Mouse (Mus musculus): Measurements from ENCODE around the gene Dnase2a. TPM values are rescaled to one million over a fixed set of nuclear protein-coding genes. Genes with fewer than 3 reads are reported as not detected.

The Dnase2a gene
- total and polyA plus RNA-seq, 3 experiments, result 53.7 to 83.4 TPM; not detected in 1

- peaks cover 0 to 11% of the 10 kb centered on the region in 2 experiments; a peak in 2 of 4 replicates for H3K36me3 ChIP-seq (ENCODE audit: control insufficient read depth in 1 of 2, insufficient read depth in 2 of 2, low read length in 2 of 2)
- H3K4me1 ChIP-seq (ENCODE audit: control insufficient read depth in 1 of 2, insufficient read depth in 2 of 2, low read length in 2 of 2), result peaks cover 0 to 13% of the 10 kb centered on the region in 2 experiments; a peak in 3 of 4 replicates
- no peak for DNase-seq (ENCODE audit: low read depth, low spot score)
- H3K27me3 ChIP-seq (ENCODE audit: control insufficient read depth in 1 of 2, insufficient read depth in 2 of 2, low read length in 2 of 2), result no peaks in the 10 kb centered on the region
- no peak overlapping the region for H3K27ac ChIP-seq (ENCODE audit: control insufficient read depth, low read depth, low read length)
- TF ChIP-seq POLR2AphosphoS2 (IDR thresholded peaks at IDR 0.05; ENCODE audit: low read length) (0 out of 2 replicates have a peak, but pooled peaks have one; percentile 12), E2F4 (IDR thresholded peaks at IDR 0.05; ENCODE audit: borderline replicate concordance, low read depth, low read length) (no peak)
- H3K9me3 ChIP-seq (replicated peaks; ENCODE audit: insufficient read depth, low read length), result no peaks in the 10 kb centered on the region
- peaks cover 12% of the 10 kb centered on the region for H3K79me2 ChIP-seq (ENCODE audit: control insufficient read depth, insufficient read depth, low read length, poor library complexity)
- no peak overlapping the region for H3K9ac ChIP-seq (ENCODE audit: control insufficient read depth, low read depth, low read length, poor library complexity, severe bottlenecking)
- no peak overlapping the region for H3K4me3 ChIP-seq (ENCODE audit: control insufficient read depth in 1 of 2, insufficient read depth in 1 of 2, low read depth in 2 of 2, low read length in 2 of 2)
Observed at GRCm38 (mm10) chr8:84917781-84918180, 9.4 kb downstream of the Dnase2a start.

DNA sequence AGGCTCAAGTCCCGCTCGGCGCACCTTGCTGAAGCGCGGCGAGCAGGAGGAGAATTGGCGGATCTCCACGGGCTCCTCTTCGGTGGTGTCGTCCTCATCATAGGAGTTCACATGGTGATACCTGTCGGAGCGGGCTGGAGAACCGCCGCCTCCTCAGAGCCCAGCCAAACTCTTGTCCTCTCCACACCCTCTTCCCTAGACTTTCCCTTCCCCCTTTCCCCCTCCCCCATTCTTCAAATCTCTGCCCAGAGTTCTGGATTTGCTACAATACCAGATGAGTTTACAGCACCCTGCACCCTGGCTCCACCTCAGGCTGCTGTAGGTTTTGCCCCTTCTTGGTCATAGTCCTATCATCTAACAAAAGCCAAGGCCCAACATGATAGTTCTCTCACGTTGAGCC lies 10.3 kb downstream of the Dnase2a start:
- Histone ChIP-seq H3K4me3 (ENCODE audit: control insufficient read depth in 1 of 2, insufficient read depth in 1 of 2, low read depth in 2 of 2, low read length in 2 of 2) (no peak overlapping the region), H3K4me1 (ENCODE audit: control insufficient read depth in 1 of 2, insufficient read depth in 2 of 2, low read length in 2 of 2) (peaks cover 0 to 15% of the 10 kb centered on the region in 2 experiments; a peak in 3 of 4 replicates), H3K27ac (ENCODE audit: control insufficient read depth, low read depth, low read length) (no peak overlapping the region), H3K9ac (ENCODE audit: control insufficient read depth, low read depth, low read length, poor library complexity, severe bottlenecking) (no peak overlapping the region), H3K27me3 (ENCODE audit: control insufficient read depth in 1 of 2, insufficient read depth in 2 of 2, low read length in 2 of 2) (no peaks in the 10 kb centered on the region), H3K9me3 (replicated peaks; ENCODE audit: insufficient read depth, low read length) (no peaks in the 10 kb centered on the region), H3K79me2 (ENCODE audit: control insufficient read depth, insufficient read depth, low read length, poor library complexity) (peaks cover 12% of the 10 kb centered on the region), H3K36me3 (ENCODE audit: control insufficient read depth in 1 of 2, insufficient read depth in 2 of 2, low read length in 2 of 2) (peaks cover 0 to 13% of the 10 kb centered on the region in 2 experiments; a peak in 2 of 4 replicates)
- TF ChIP-seq BHLHE40 (IDR thresholded peaks at IDR 0.05; ENCODE audit: borderline replicate concordance, low read depth, low read length) (no peak), EP300 (IDR thresholded peaks at IDR 0.05; ENCODE audit: low read depth in 1 of 2, low read length in 2 of 2) (no peak), NRF1 (IDR thresholded peaks at IDR 0.05; ENCODE audit: insufficient read depth, low read depth, low read length, poor library complexity, severe bottlenecking) (no peak), ZC3H11A (IDR thresholded peaks at IDR 0.05; ENCODE audit: low read depth, low read length) (no peak), ETS1 (IDR thresholded peaks at IDR 0.05; ENCODE audit: low read depth, low read length) (no peak), POLR2AphosphoS2 (IDR thresholded peaks at IDR 0.05; ENCODE audit: low read length) (no peak), UBTF (IDR thresholded peaks at IDR 0.05; ENCODE audit: borderline replicate concordance, insufficient read depth, low read depth, low read length) (no peak), GABPA (IDR thresholded peaks at IDR 0.05; ENCODE audit: low read depth, low read length) (no peak), RAD21 (IDR thresholded peaks at IDR 0.05; ENCODE audit: low read depth, low read length) (no peak), MAFK (IDR thresholded peaks at IDR 0.05; ENCODE audit: borderline replicate concordance, low read depth, low read length) (no peak), CTCF (IDR thresholded peaks at IDR 0.05 in 2 of 3, conservative IDR thresholded peaks at IDR 0.05 in 1 of 3; ENCODE audit: control insufficient read depth in 1 of 3, insufficient read depth in 1 of 3, low read depth in 2 of 3, low read length in 3 of 3, poor library complexity in 1 of 3, severe bottlenecking in 1 of 3) (no peak), ZKSCAN1 (IDR thresholded peaks at IDR 0.05; ENCODE audit: low read depth, low read length) (no peak), MEF2A (IDR thresholded peaks at IDR 0.05; ENCODE audit: extremely low read depth, insufficient replicate concordance, low read depth, low read length, poor library complexity, severe bottlenecking) (no peak), MAX (IDR thresholded peaks at IDR 0.05; ENCODE audit: low read length) (no peak), CHD1 (IDR thresholded peaks at IDR 0.05; ENCODE audit: low read depth, low read length) (no peak)
- no peak for DNase-seq (ENCODE audit: low read depth, low spot score)
